Mouse (Mus musculus) kidney, postnatal 14 days (tissue): ENCODE measurements around the gene Wwc2.

ENCODE experiments used
- DNase-seq: peaks from one replicate; pipeline ENCODE4 v3.0.0; 2022; ENCODE audit warnings: mixed read lengths

Gene Wwc2

GRCm38 (mm10) chr8:47900361-47900760 lies 90.4 kb downstream of the Wwc2 start:
- DNase-seq = no peak

- DNase-seq = no peak
Measured at GRCm38 (mm10) chr8:47899891-47900290, 90.8 kb downstream of the Wwc2 start.

DNA sequence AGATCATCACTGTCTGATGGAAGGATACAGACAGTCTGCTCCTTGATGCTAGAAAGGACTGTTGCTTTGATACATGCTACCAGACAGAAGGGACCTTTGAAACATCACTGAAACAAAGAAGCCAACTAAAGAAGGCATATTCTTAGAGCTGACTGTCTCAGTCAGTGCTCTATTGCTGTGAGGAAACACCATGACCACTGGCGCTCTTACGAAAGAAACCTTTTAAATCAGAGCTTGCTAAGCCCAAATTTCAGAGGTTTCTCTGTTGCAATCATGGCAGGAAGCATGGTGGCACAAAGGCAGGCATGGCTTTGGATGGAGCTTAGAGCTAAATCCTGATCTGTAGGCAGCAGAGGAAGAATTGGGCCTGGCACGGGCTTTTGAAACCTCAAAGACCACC lies 98.3 kb downstream of the Wwc2 start:
- no peak for DNase-seq

DNA sequence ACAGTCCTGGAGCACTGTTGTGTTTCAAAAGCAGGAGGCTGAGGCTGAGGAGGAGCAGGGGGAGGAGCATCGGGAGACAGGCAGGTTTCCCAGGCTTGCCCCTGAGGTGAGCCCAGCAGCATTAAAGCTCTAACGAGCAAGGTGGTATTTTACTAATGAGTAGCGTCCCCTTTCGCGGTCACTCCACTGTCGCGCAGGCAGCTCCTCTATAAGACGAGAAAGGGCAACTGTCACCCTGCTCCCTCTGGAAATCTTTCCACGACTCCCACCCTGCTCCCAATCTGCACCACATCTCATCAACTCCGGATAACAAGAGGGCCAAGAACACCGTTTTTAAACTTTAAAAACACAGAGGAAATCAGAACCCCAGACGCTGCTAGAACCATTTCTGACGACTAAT lies 99.1 kb downstream of the Wwc2 start:
- no peak for DNase-seq

DNA sequence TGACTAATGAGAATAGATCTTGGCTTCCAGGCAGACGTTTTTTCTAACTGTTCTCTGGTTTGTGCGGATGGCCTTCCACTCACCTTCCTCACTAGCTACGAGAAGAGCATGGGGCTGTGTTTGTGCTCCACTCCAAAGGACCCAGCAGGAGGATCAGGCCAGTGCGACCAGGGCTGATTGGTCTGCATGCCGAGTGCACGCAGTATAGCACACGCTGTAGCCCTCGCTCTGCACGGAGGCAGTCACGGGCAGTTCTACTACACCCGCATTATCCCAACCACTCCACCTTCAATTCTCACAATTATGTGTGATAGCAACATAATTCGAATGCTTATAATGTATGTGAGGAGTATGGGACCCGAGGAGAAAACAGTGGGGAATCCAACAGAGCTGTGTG lies 99.9 kb downstream of the Wwc2 start:
- DNase-seq = no peak

DNA sequence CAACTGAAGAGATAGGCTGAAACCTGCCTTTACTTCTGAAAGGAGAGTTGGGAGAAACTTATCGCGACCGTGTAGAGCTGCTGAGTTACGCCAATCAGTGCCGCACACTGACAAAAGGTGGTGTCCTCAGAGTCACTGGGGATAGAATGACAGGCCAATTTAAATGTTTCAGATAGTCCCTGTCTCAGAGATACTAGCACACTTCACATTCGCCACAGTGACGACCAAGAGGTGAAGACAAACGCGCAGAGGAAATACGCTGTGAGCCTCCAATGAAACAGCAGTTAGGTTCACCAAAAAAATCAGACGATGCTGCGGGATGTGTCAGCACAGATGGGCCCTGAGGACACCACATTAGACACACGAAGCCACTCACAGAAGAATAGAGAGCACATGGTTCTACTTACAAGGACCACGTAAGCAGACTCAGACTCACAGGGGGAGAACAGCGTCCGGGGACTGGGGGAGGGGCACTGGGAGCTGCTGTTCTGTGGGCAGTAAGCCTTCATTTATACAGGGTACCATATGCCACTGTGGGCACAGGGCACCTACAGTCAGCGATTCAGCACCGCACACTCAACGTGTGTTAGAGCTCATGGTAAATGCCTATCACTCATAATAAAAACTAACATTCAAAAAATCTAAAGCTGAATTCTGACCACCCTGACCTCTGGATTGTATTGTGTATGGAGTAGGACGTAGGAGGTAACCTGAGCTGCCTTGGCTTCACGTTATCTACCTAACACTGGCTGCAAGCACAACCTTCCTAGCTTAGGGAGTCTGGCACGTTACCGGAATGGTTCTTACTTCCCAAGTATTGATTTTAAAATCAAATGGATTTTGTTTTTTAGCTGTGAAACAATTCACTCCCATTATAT lies 100.5 kb downstream of the Wwc2 start:
- no peak for DNase-seq

GRCm38 (mm10) chr8:47888841-47889570 lies 101.7 kb downstream of the Wwc2 start:
- DNase-seq = no peak

GRCm38 (mm10) chr8:47884306-47884705 lies 106.4 kb downstream of the Wwc2 start:
- peak; percentile 21 for DNase-seq

DNA sequence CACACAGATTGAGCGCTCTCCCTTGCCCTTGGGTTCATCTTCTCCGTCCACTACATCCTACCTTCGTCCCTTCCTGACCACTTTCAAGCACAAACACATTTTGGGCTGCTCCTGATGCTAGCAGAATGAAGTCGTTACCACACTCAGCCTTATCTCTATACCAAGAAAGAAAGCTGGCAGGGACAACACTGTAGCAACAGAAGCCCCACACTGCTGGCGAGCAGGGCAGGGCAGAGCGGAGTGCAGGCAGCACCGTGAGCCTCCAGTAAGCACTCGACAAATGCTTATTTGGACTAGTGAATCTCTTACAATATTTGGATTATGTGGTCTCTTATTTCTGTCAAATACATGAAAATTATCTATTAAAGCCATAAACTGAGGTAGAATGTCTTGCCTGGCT lies 107.0 kb downstream of the Wwc2 start:
- DNase-seq = no peak

GRCm38 (mm10) chr8:47878516-47878915 lies 112.2 kb downstream of the Wwc2 start:
- DNase-seq = no peak

DNA sequence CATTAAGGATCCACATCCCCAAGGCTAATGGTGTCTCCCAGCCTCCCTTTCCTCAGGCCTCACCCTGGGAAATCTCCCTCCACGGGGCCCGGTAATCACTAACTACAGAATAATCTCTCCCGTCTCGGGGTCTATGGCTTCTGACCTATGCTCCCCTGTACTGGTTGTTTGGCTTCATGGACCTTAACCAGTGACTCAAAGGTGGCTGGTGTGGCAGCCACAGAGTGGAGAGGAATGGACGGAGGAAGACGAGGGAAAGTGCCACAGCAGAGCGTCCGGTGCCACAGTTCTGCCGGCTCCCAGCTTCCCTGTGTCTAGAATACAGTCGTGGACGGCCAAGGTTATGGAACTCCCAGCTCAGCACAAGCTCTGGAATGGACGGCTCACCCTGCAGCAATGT lies 114.9 kb downstream of the Wwc2 start:
- peak; percentile 36 for DNase-seq

DNA sequence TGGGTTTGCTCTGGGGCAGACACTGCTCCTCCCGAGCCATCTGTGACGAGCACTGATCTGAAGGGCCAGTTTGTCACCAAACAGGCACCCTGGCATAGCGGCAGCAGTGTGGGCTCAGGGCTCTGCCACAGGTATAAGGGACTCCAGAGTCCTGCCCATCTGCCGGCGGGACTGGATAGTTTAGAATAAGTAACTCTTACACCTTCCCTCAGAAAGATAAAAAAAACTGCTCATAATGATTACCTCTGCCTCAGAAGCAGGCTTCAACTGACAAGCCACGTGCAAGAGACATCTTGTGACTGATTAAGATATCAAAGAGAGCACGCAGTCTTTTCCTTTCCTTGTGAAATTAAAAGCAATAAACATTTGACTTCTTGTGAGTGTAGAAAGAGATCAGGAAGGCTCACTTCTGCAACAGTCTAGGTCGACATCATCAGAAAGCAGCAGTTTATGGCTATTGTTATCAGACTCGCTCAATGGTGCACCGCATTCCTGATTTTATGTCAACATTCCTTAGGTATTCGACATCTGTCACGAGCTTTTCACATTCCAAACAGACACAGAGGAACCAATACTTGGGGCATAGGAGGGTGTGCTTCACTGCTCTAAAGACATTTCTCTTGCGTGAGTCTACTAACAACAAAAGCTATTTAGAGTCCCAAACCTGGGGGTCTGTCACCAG lies 116.1 kb downstream of the Wwc2 start:
- DNase-seq = no peak

GRCm38 (mm10) chr8:47872361-47873107 lies 118.2 kb downstream of the Wwc2 start:
- peak; percentile 52 for DNase-seq

- peak; percentile 87 for DNase-seq
Measured at GRCm38 (mm10) chr8:47867067-47867466, 123.7 kb downstream of the Wwc2 start.

DNA sequence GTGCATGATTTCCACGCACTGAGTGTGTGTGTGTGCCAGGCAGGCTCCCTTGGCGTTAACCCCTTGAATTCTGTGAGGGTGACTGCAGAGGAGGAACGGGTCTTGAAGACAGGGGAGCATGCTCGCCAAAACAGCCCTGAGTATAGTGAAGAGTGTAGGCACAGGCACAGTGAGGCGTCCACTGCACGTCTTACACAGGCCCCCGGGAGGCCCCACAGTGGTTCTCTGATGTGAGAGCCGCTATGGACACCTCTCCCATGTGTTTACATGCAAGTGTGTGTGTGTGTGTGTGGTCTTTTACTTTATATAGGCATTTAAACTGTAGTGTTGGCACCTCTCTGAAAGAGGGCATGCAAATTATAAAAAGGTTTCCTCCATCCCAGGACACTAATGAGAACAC lies 124.2 kb downstream of the Wwc2 start:
- DNase-seq = no peak

- no peak for DNase-seq
Measured at GRCm38 (mm10) chr8:47859259-47859658, 131.5 kb downstream of the Wwc2 start.

DNA sequence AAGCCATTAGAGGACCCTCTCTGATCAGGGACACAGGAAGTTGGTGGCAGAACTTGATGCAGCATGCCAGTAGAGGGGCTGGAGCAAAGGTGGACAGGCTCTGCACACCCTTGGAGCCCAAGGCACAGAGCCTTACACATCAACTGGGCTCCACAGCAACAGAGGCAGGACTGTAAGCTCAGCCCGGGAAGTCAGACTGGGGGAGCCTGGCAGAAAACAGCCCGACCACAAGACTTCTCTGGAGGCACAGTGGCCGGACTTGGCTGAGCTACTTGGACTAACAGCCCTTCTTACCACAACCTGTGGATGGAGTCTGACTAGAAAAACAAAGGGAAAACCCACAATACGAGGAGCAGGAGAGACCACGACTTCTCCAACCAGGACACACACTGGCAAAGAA lies 137.4 kb downstream of the Wwc2 start:
- DNase-seq = no peak

GRCm38 (mm10) chr8:47852737-47853136 lies 138.0 kb downstream of the Wwc2 start:
- no peak for DNase-seq

DNA sequence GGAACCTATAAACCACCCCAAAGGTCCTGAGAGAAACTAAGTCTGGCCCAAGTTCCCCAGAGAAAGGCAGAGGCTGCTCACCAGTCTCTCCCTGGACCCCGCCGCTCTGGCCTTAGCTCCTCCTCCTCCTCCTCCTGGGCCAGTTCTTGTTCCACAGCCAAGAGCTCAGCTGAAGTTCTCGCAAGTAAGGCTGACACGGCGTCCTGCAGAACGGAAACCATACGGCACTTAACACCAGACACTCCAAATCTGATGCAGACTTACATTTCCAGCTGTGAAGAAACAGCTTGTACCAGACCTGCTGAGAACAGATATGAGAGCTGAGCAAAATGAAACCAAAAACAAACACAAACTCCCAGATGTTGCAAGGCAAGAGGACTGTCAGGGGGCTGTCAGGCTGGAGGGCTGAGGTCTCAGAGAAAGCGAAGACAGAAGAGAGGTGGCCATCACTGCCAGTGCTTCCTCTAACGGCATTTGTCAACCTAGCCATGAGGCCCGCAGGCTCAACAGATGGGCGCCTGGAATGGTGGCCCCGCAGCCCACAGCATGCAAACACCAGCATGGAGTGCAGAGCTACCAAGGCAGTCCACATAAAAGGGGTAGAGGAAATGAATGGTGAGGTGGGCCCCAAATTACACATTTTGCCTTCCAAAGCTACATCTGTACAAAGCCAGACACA lies 138.8 kb downstream of the Wwc2 start:
- peak; percentile 65 for DNase-seq

- no peak for DNase-seq
Measured at GRCm38 (mm10) chr8:47849842-47850241, 140.9 kb downstream of the Wwc2 start.

GRCm38 (mm10) chr8:47847931-47848330 lies 142.8 kb downstream of the Wwc2 start:
- no peak for DNase-seq

DNA sequence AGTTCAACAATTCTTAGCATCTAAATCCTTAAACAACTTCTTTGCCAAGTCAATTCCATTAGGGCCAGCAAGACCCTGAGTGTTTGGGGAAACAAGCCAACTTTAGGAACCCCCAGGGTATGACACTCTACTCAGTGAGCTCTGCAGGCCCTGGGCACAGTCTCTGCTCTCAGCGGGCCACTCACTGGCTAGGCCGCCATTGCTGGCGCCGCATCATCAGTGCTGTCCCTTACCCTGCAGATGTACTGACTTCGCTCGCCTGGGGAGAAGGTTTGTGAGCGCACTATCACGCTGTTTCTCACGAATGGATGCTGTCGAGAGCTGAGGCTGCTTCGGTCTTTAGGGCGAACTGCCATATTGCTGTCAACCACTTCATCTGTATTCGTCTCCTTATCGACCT lies 143.6 kb downstream of the Wwc2 start:
- no peak for DNase-seq
